Mouse (Mus musculus): ENCODE measurements around the gene Gnl3l. TPM values are rescaled to one million over a fixed set of nuclear protein-coding genes. Genes with fewer than 3 reads are reported as not detected.
A peak's percentile ranks its signal among the peaks of the same experiment; 100 is the strongest.

Gene Gnl3l
- total RNA-seq (2017) = 49.2 and 63.1 TPM in 2 replicates

GRCm38 (mm10) chrX:151016938-151017877, at the start of gene Gnl3l:
Gnl3l (minus strand) TSS chrX:151017322.
- ATAC-seq (replicated peaks; ENCODE audit: low read depth, poor library complexity, severe bottlenecking) = peak; percentile 97

- no peak for ATAC-seq (replicated peaks; ENCODE audit: low read depth, poor library complexity, severe bottlenecking)
Measured at GRCm38 (mm10) chrX:151066071-151066666, 49.0 kb upstream of the Gnl3l start.

- peak; percentile 79 for ATAC-seq (replicated peaks; ENCODE audit: low read depth, poor library complexity, severe bottlenecking)
Measured at GRCm38 (mm10) chrX:151061615-151062299, 44.6 kb upstream of the Gnl3l start.

GRCm38 (mm10) chrX:151059346-151059745, 42.2 kb upstream of the Gnl3l start:
- no peak for ATAC-seq (replicated peaks; ENCODE audit: low read depth, poor library complexity, severe bottlenecking)

GRCm38 (mm10) chrX:151055559-151055958, 38.4 kb upstream of the Gnl3l start:
- no peak for ATAC-seq (replicated peaks; ENCODE audit: low read depth, poor library complexity, severe bottlenecking)

- no peak for ATAC-seq (replicated peaks; ENCODE audit: low read depth, poor library complexity, severe bottlenecking)
Measured at GRCm38 (mm10) chrX:151054489-151054888, 37.4 kb upstream of the Gnl3l start.

- no peak for ATAC-seq (replicated peaks; ENCODE audit: low read depth, poor library complexity, severe bottlenecking)
Measured at GRCm38 (mm10) chrX:151050337-151050736, 33.2 kb upstream of the Gnl3l start.

GRCm38 (mm10) chrX:151049661-151050215, 32.6 kb upstream of the Gnl3l start:
- ATAC-seq (replicated peaks; ENCODE audit: low read depth, poor library complexity, severe bottlenecking) = no peak

GRCm38 (mm10) chrX:151047431-151048058, 30.4 kb upstream of the Gnl3l start:
- 0 out of 2 replicates have a peak, but pooled peaks have one; percentile 11 for ATAC-seq (replicated peaks; ENCODE audit: low read depth, poor library complexity, severe bottlenecking)

GRCm38 (mm10) chrX:151046777-151047430, 29.8 kb upstream of the Gnl3l start:
- ATAC-seq (replicated peaks; ENCODE audit: low read depth, poor library complexity, severe bottlenecking) = peak; percentile 91

GRCm38 (mm10) chrX:151046321-151046720, 29.2 kb upstream of the Gnl3l start:
- ATAC-seq (replicated peaks; ENCODE audit: low read depth, poor library complexity, severe bottlenecking) = no peak

- no peak for ATAC-seq (replicated peaks; ENCODE audit: low read depth, poor library complexity, severe bottlenecking)
Measured at GRCm38 (mm10) chrX:151045850-151046249, 28.7 kb upstream of the Gnl3l start, which contains the start of gene Fgd1. Fgd1 (plus strand) TSS chrX:151046150.

GRCm38 (mm10) chrX:151041223-151041622, 24.1 kb upstream of the Gnl3l start:
- no peak for ATAC-seq (replicated peaks; ENCODE audit: low read depth, poor library complexity, severe bottlenecking)

- no peak for ATAC-seq (replicated peaks; ENCODE audit: low read depth, poor library complexity, severe bottlenecking)
Measured at GRCm38 (mm10) chrX:151031400-151031799, 14.3 kb upstream of the Gnl3l start.

GRCm38 (mm10) chrX:151018798-151019197, 1.7 kb upstream of the Gnl3l start:
- no peak for ATAC-seq (replicated peaks; ENCODE audit: low read depth, poor library complexity, severe bottlenecking)

GRCm38 (mm10) chrX:151017897-151018296, 775 bp upstream of the Gnl3l start:
- ATAC-seq (replicated peaks; ENCODE audit: low read depth, poor library complexity, severe bottlenecking) = no peak

GRCm38 (mm10) chrX:150996775-150997174, 20.3 kb downstream of the Gnl3l start:
- ATAC-seq (replicated peaks; ENCODE audit: low read depth, poor library complexity, severe bottlenecking) = no peak

GRCm38 (mm10) chrX:150981621-150982020, 35.5 kb downstream of the Gnl3l start:
- ATAC-seq (replicated peaks; ENCODE audit: low read depth, poor library complexity, severe bottlenecking) = no peak

GRCm38 (mm10) chrX:150975424-150975823, 41.7 kb downstream of the Gnl3l start:
- ATAC-seq (replicated peaks; ENCODE audit: low read depth, poor library complexity, severe bottlenecking) = no peak
